Mouse (Mus musculus): Measurements from ENCODE around the gene Ptrh1. TPM values are rescaled to one million over a fixed set of nuclear protein-coding genes. Genes with fewer than 3 reads are reported as not detected.

The Ptrh1 gene
- 4.1 and 4.5 TPM in 2 replicates for polyA plus RNA-seq (2015; fragmentation: Nextera tagmentation; extraction: Ambion mirVana)

DNA sequence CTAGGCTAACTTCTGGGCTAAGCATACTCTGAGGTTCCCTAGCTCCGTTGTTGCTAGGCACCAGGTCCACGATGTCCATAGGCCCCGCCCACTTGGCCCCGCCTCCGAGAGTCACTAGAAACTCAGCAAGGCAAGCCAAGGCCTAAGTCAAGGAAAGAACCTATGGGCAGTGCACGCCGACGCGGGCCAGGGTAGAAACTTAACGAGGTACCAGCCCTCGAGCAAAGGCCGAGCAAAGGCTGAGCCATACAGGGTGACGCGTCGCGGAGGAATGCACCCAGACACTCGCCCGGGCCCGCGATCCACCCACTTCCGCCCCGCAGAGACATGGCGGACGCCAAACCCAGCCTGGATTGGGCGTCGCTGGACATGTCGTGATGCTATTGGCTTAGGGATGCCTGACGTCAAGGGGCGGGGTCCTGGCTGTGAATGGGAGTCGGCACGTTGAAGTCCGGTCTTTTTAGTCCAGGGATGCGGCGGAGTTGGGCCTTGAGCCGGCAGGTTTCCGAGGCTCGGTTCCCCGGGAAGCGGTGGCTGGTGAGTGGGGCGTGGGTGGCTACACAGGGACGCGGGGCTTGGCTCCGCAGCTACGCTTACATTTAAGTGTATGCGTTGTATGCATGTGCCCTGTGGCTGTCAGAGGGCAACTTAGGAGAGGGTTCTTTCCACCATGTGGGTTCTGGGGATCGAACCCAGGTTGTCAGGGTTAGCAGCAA, at the start of gene Ptrh1, which contains the start of gene Ttc16:
Gene Ptrh1 (plus strand): TSS at position 428 of the 716 bp plus-strand sequence.
Gene Ttc16 (minus strand): TSS at position 275 of the 716 bp plus-strand sequence.
- Histone ChIP-seq H3K27me3 (ENCODE audit: control insufficient read depth, insufficient read depth, low read depth, low read length) (no peaks in the 10 kb centered on the region), H3K4me3 (ENCODE audit: low read length) (peak within 1 kb of the TSS; percentile 70), H3K4me2 (ENCODE audit: low read depth, low read length) (peak within 1 kb of the TSS; percentile 95), H3K9ac (ENCODE audit: low read length) (peak within 1 kb of the TSS; percentile 72), H3K36me3 (ENCODE audit: control insufficient read depth, insufficient read depth, low read length) (no peaks in the 10 kb centered on the region), H3K4me1 (replicated peaks; ENCODE audit: control insufficient read depth, insufficient read depth, low read length) (peaks cover 16% of the 10 kb centered on the region), H3K27ac (ENCODE audit: low read length) (peak within 1 kb of the TSS; percentile 68), H3K9me3 (ENCODE audit: control insufficient read depth, low read length) (no peaks in the 10 kb centered on the region)
- WGBS = under 1% methylated on average over 41 of the region's 46 CpGs
- peak; percentile 98 for ATAC-seq (ENCODE audit: low read depth)

DNA sequence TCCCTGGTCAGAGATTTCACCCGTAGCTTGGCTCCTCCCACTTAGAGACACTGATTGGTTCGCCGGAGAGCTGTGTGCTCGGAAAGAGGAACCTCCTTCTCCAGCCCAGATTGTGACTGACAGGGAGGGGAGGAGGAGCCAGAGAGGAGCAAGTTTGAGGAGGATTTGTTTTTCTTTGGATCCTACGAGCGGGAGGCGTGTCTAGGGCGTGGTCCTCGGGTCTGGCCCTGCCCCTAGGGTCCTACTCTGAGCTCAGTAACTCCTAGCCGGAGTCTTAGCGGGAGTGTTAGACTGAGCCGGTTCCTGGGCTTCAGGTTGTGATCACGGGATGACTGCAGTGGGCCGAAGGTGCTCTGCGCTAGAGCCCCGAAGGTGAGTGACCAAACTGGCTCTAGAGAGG, 48.2 kb upstream of the Ptrh1 start:
- Histone ChIP-seq H3K4me1 (replicated peaks; ENCODE audit: control insufficient read depth, insufficient read depth, low read length) (peaks cover 16% of the 10 kb centered on the region), H3K36me3 (ENCODE audit: control insufficient read depth, insufficient read depth, low read length) (no peaks in the 10 kb centered on the region), H3K27me3 (ENCODE audit: control insufficient read depth, insufficient read depth, low read depth, low read length) (no peaks in the 10 kb centered on the region), H3K9me3 (ENCODE audit: control insufficient read depth, low read length) (no peaks in the 10 kb centered on the region), H3K4me3 (ENCODE audit: low read length) (peak overlapping the region; percentile 50), H3K27ac (ENCODE audit: low read length) (no peak overlapping the region; the same call in 1 of the 2 replicates), H3K4me2 (ENCODE audit: low read depth, low read length) (peak overlapping the region; percentile 57), H3K9ac (ENCODE audit: low read length) (peak overlapping the region; percentile 63)
- 1% methylated on average over 16 of the region's 16 CpGs for WGBS
- ATAC-seq (ENCODE audit: low read depth) = peak; percentile 98

DNA sequence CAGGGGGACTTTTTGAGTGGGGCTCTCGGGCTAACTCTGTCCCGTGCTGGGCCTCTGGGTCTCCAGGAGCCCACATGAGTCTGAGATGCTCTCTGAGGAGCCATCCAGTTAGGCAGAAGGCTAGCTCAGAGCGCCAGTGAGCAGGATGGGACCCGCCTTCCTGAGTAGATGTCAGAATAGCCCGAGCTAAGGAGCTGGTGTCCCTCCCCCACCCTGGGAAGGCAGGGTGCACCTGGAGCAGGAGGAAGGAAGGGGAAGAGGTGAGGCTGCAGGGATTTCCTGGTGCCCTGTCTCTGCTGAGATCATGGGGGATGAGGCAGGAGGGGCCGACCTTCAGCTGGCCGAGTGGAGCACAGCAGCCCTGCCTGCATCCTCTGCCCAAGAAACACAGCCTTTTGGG, 47.1 kb upstream of the Ptrh1 start:
- H3K4me2 ChIP-seq (ENCODE audit: low read depth, low read length) = peak overlapping the region; percentile 57
- no peaks in the 10 kb centered on the region for H3K9me3 ChIP-seq (ENCODE audit: control insufficient read depth, low read length)
- ATAC-seq (ENCODE audit: low read depth) = 0 out of 2 replicates have a peak, but pooled peaks have one; percentile 8
- peak overlapping the region; percentile 71 for H3K27ac ChIP-seq (ENCODE audit: low read length)
- peaks cover 16% of the 10 kb centered on the region for H3K4me1 ChIP-seq (replicated peaks; ENCODE audit: control insufficient read depth, insufficient read depth, low read length)
- peak overlapping the region; percentile 50 for H3K4me3 ChIP-seq (ENCODE audit: low read length)
- no peaks in the 10 kb centered on the region for H3K27me3 ChIP-seq (ENCODE audit: control insufficient read depth, insufficient read depth, low read depth, low read length)
- 38% methylated on average over 7 of the region's 7 CpGs for WGBS
- no peaks in the 10 kb centered on the region for H3K36me3 ChIP-seq (ENCODE audit: control insufficient read depth, insufficient read depth, low read length)
- peak overlapping the region; percentile 63 for H3K9ac ChIP-seq (ENCODE audit: low read length)

DNA sequence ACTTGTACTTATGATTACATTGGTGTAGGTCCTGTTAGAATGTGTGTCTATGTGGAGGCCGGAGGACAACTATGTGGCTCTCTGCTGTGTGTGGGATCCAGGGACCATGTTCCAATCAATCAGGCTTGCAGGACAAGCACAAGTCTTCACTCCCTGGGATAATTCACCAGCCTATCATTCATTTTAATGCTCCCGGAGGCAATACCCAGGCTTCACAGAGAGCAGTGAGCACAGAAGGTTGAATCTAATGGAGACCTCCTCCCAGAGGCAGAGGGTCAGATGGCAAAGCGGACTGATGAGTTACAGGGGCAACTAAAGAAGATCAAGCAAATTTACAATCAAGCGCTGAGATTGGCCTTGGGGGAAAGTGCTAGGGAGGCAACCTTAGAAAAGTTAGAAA, 46.0 kb upstream of the Ptrh1 start:
- no peaks in the 10 kb centered on the region for H3K27me3 ChIP-seq (ENCODE audit: control insufficient read depth, insufficient read depth, low read depth, low read length)
- no peaks in the 10 kb centered on the region for H3K9me3 ChIP-seq (ENCODE audit: control insufficient read depth, low read length)
- ATAC-seq (ENCODE audit: low read depth) = no peak
- no peaks in the 10 kb centered on the region for H3K36me3 ChIP-seq (ENCODE audit: control insufficient read depth, insufficient read depth, low read length)
- WGBS = 71% methylated on average over 4 of the region's 4 CpGs
- H3K4me2 ChIP-seq (ENCODE audit: low read depth, low read length) = peak overlapping the region; percentile 57
- peak overlapping the region; percentile 50 for H3K4me3 ChIP-seq (ENCODE audit: low read length)
- H3K27ac ChIP-seq (ENCODE audit: low read length) = peak overlapping the region; percentile 88
- H3K4me1 ChIP-seq (replicated peaks; ENCODE audit: control insufficient read depth, insufficient read depth, low read length) = peaks cover 16% of the 10 kb centered on the region
- peak overlapping the region; percentile 37; the same call in 1 of the 2 replicates for H3K9ac ChIP-seq (ENCODE audit: low read length)

DNA sequence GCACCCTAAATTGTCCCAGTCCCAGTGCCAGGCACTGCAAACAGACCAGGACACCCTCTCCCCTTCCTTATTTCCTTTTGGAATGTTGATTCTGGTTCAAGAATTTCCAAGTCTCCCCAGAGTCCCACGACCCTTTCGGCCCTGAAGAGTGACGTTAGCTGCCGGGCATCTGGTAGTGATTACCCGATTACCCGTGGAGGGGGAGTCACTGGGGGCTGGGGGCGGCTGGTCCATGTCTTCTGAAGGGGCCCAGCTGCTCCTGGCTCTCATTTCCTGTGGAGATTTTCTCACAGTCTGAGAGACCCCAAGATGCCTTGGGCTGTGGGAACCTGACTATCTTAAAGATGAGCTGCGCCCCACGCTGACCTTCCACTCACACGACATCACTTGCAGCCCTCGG, 44.7 kb upstream of the Ptrh1 start:
- H3K4me1 ChIP-seq (replicated peaks; ENCODE audit: control insufficient read depth, insufficient read depth, low read length) = peaks cover 13% of the 10 kb centered on the region
- no peaks in the 10 kb centered on the region for H3K27me3 ChIP-seq (ENCODE audit: control insufficient read depth, insufficient read depth, low read depth, low read length)
- ATAC-seq (ENCODE audit: low read depth) = peak; percentile 27; the same call in 1 of the 2 replicates
- H3K4me2 ChIP-seq (ENCODE audit: low read depth, low read length) = peak overlapping the region; percentile 57
- H3K27ac ChIP-seq (ENCODE audit: low read length) = peak overlapping the region; percentile 88
- H3K9ac ChIP-seq (ENCODE audit: low read length) = peak overlapping the region; percentile 36
- no peaks in the 10 kb centered on the region for H3K36me3 ChIP-seq (ENCODE audit: control insufficient read depth, insufficient read depth, low read length)
- peak overlapping the region; percentile 6 for H3K4me3 ChIP-seq (ENCODE audit: low read length)
- H3K9me3 ChIP-seq (ENCODE audit: control insufficient read depth, low read length) = no peaks in the 10 kb centered on the region
- WGBS = 8% methylated on average over 11 of the region's 11 CpGs

DNA sequence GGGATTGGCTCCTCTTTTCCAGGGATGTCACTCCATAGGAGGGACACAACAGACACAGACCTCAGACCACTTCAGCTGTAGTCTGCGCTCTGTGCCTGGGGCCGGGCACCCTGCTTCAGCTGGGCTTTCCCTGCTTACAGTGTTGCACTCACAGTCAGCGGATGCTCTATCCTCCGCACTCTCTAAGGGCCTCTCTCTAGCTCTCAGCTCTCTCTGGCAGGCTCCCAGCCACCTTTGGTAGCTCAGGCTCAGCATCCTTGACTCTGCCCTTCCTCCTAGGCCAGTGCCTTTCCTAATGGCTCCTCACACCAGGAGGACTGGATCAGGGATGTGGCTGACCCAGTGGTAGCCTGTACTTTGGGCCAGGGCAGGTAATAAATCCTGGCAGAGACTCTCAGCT, 43.7 kb upstream of the Ptrh1 start:
- WGBS = 50% methylated on average over 4 of the region's 4 CpGs
- no peaks in the 10 kb centered on the region for H3K36me3 ChIP-seq (ENCODE audit: control insufficient read depth, insufficient read depth, low read length)
- H3K27me3 ChIP-seq (ENCODE audit: control insufficient read depth, insufficient read depth, low read depth, low read length) = no peaks in the 10 kb centered on the region
- no peak overlapping the region for H3K4me3 ChIP-seq (ENCODE audit: low read length)
- peaks cover 13% of the 10 kb centered on the region for H3K4me1 ChIP-seq (replicated peaks; ENCODE audit: control insufficient read depth, insufficient read depth, low read length)
- no peaks in the 10 kb centered on the region for H3K9me3 ChIP-seq (ENCODE audit: control insufficient read depth, low read length)
- no peak for ATAC-seq (ENCODE audit: low read depth)
- no peak overlapping the region for H3K9ac ChIP-seq (ENCODE audit: low read length)
- H3K4me2 ChIP-seq (ENCODE audit: low read depth, low read length) = no peak overlapping the region; the same call in 1 of the 2 replicates
- peak overlapping the region; percentile 56 for H3K27ac ChIP-seq (ENCODE audit: low read length)

DNA sequence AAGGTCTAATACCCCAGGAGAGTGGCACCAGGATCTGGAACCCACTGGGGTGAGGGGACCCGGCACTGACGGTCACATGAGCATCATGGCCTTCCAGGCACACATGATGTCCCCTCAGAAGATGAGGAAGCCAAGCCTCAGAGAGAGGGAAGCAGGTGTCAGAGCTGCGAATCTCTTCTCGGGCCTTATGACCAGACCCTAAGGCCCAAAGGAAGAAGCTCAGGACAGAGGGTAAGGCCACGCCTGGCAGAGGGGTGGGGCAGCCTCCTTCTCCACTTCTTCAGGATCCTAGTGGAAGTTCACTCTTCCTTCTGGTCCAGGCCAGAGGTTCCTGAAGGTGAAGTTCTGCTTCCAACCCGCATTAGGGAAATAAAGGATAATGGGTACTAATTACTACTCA, 42.9 kb upstream of the Ptrh1 start:
- Histone ChIP-seq H3K36me3 (ENCODE audit: control insufficient read depth, insufficient read depth, low read length) (no peaks in the 10 kb centered on the region), H3K9ac (ENCODE audit: low read length) (no peak overlapping the region), H3K27me3 (ENCODE audit: control insufficient read depth, insufficient read depth, low read depth, low read length) (no peaks in the 10 kb centered on the region), H3K4me1 (replicated peaks; ENCODE audit: control insufficient read depth, insufficient read depth, low read length) (peaks cover 13% of the 10 kb centered on the region), H3K4me3 (ENCODE audit: low read length) (no peak overlapping the region), H3K27ac (ENCODE audit: low read length) (no peak overlapping the region), H3K9me3 (ENCODE audit: control insufficient read depth, low read length) (no peaks in the 10 kb centered on the region), H3K4me2 (ENCODE audit: low read depth, low read length) (no peak overlapping the region)
- 72% methylated on average over 6 of the region's 6 CpGs for WGBS
- ATAC-seq (ENCODE audit: low read depth) = no peak

DNA sequence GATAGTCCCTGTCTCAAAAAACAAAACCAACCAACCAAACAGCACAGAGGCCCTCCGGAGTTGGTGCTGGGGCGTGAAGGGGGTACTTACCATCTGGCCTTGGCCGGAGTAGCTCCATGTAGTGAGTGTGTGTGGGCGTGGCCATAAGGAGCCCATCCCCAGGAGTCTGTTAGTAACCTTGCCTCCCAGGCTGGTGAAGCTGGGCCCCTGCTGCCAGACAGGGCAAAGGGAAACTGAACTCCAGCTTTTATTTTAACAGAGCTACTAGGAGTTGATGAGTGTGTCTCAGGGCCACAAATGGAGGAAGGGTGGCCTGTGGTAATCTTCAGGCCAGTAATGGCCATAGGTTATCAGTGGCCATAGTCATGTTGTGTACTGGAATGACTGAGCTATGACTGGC, 41.1 kb upstream of the Ptrh1 start:
- peaks cover 13% of the 10 kb centered on the region for H3K4me1 ChIP-seq (replicated peaks; ENCODE audit: control insufficient read depth, insufficient read depth, low read length)
- no peak overlapping the region for H3K4me2 ChIP-seq (ENCODE audit: low read depth, low read length)
- peak overlapping the region; percentile 53 for H3K27ac ChIP-seq (ENCODE audit: low read length)
- H3K9ac ChIP-seq (ENCODE audit: low read length) = no peak overlapping the region
- H3K27me3 ChIP-seq (ENCODE audit: control insufficient read depth, insufficient read depth, low read depth, low read length) = no peaks in the 10 kb centered on the region
- 0 out of 2 replicates have a peak, but pooled peaks have one; percentile 26 for ATAC-seq (ENCODE audit: low read depth)
- 39% methylated on average over 4 of the region's 4 CpGs for WGBS
- no peaks in the 10 kb centered on the region for H3K36me3 ChIP-seq (ENCODE audit: control insufficient read depth, insufficient read depth, low read length)
- no peaks in the 10 kb centered on the region for H3K9me3 ChIP-seq (ENCODE audit: control insufficient read depth, low read length)
- H3K4me3 ChIP-seq (ENCODE audit: low read length) = no peak overlapping the region

DNA sequence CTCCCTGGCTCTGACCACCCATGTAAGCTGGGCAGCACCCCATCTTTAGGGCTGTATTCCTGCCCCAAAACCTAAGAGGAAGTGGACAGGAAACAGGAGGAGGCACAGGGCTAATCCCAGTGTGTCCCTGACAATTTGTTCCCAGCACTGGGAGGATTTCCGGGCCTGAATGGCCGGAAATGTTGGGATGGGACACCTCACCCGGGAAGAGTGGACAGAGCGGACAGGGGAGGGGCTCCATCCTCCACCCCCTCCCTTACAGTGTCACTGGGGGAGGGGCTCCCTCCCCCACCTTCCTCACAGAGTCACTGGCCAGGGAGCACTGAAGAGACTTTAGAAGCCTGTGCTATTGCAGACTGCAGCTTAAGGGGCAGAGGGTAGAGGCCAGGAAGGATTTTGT, 40.7 kb upstream of the Ptrh1 start:
- peak; percentile 59 for ATAC-seq (ENCODE audit: low read depth)
- 41% methylated on average over 4 of the region's 4 CpGs for WGBS
- H3K27ac ChIP-seq (ENCODE audit: low read length) = peak overlapping the region; percentile 53
- H3K27me3 ChIP-seq (ENCODE audit: control insufficient read depth, insufficient read depth, low read depth, low read length) = no peaks in the 10 kb centered on the region
- no peak overlapping the region for H3K4me3 ChIP-seq (ENCODE audit: low read length)
- peaks cover 13% of the 10 kb centered on the region for H3K4me1 ChIP-seq (replicated peaks; ENCODE audit: control insufficient read depth, insufficient read depth, low read length)
- H3K36me3 ChIP-seq (ENCODE audit: control insufficient read depth, insufficient read depth, low read length) = no peaks in the 10 kb centered on the region
- H3K4me2 ChIP-seq (ENCODE audit: low read depth, low read length) = peak overlapping the region; percentile 28; the same call in 1 of the 2 replicates
- no peak overlapping the region for H3K9ac ChIP-seq (ENCODE audit: low read length)
- H3K9me3 ChIP-seq (ENCODE audit: control insufficient read depth, low read length) = no peaks in the 10 kb centered on the region

All from lung, embryonic 16.5 days (tissue).